ENCODE assay signal across 8 mouse cellular contexts in genomic region chr13:100616181-100617087, GRCm38 (mm10). TPM values are rescaled to one million over a fixed set of nuclear protein-coding genes. Genes with fewer than 3 reads are reported as not detected.
DNase-seq lines count a peak whose midpoint lies in the region; ATAC-seq and TF ChIP-seq lines count a peak whose summit lies in the region.

Gene Marveld2 (minus strand): TSS chr13:100616971.

- H3K4me1 ChIP-seq in CH12.LX (ENCODE audit: control insufficient read depth in 1 of 2, insufficient read depth in 2 of 2), result no peaks in the 10 kb centered on the region
- no peaks in the 10 kb centered on the region for H3K4me1 ChIP-seq in brown adipose tissue, adult 24 weeks (ENCODE audit: control insufficient read depth, insufficient read depth, insufficient read length, low read length)
- H3K4me1 ChIP-seq in forebrain, embryonic 11.5 days (replicated peaks; ENCODE audit: control insufficient read depth, insufficient read depth, low read length), result peaks cover 5% of the 10 kb centered on the region

- DNase-seq in CH12.LX (ENCODE audit: extremely low read depth), result no peak
- DNase-seq in forebrain, embryonic 11.5 days (ENCODE audit: low spot score), result peak; percentile 66
- DNase-seq in layer of hippocampus, postnatal 36 days, result peak; percentile 19 to 28
- DNase-seq in lung, postnatal 10 days, result peak; percentile 64
- peak; percentile 51 for DNase-seq in ovary, postnatal 36 days (ENCODE audit: low spot score)
- DNase-seq in thymus, postnatal 36 days, result peak; percentile 35 to 53

- peak; percentile 37; the same call in 1 of the 2 replicates for TF ChIP-seq POLR2A in CH12.LX (IDR thresholded peaks at IDR 0.05; ENCODE audit: low read depth, low read length)

- ATAC-seq in forebrain, embryonic 11.5 days (replicated peaks; ENCODE audit: low FRiP score), result peak; percentile 49
- peak; percentile 77 to 83 for ATAC-seq in hematopoietic stem cell, adult 5-6 weeks (replicated peaks in 1 of 2; ENCODE audit: insufficient read depth in 1 of 2, low FRiP score in 2 of 2, low TSS enrichment in 1 of 2, low read depth in 1 of 2, poor library complexity in 2 of 2, severe bottlenecking in 2 of 2)

- H3K36me3 ChIP-seq in CH12.LX (replicated peaks in 1 of 2; ENCODE audit: control insufficient read depth in 1 of 2, insufficient read depth in 1 of 2, low read length in 1 of 2), result peaks cover 18 to 51% of the 10 kb centered on the region in 2 experiments
- H3K36me3 ChIP-seq in forebrain, embryonic 11.5 days (ENCODE audit: control insufficient read depth, insufficient read depth, low read length), result peaks cover 2% of the 10 kb centered on the region; the same call in 1 of the 2 replicates

- H3K9ac ChIP-seq in CH12.LX (ENCODE audit: insufficient read depth, low read depth), result no peak within 1 kb of the TSS; the same call in 1 of the 2 replicates
- H3K9ac ChIP-seq in forebrain, embryonic 11.5 days (ENCODE audit: low read length), result peak within 1 kb of the TSS; percentile 66

- TF ChIP-seq RAD21 in CH12.LX (IDR thresholded peaks at IDR 0.05; ENCODE audit: low read depth, low read length), result no peak

- H3K79me2 ChIP-seq in CH12.LX (replicated peaks; ENCODE audit: control insufficient read depth, extremely low read depth, insufficient read depth, poor library complexity, severe bottlenecking), result no peaks in the 10 kb centered on the region

- peak within 1 kb of the TSS in 1 of 3 experiments; percentile 44 for H3K4me3 ChIP-seq in CH12.LX (replicated peaks in 1 of 3; ENCODE audit: low read depth in 2 of 3, low read length in 2 of 3, poor library complexity in 1 of 3)
- H3K4me3 ChIP-seq in brown adipose tissue, adult 24 weeks (ENCODE audit: insufficient read depth, low read depth, low read length), result peak within 1 kb of the TSS; percentile 60
- peak within 1 kb of the TSS; percentile 54 for H3K4me3 ChIP-seq in forebrain, embryonic 11.5 days (ENCODE audit: low read depth, low read length)

- dilution Hi-C loops in CH12.LX (cut with MboI; ENCODE audit: extremely low pct_ligation_motif_present, extremely low pct_unique_long_range_greater_than_20kb, low sequenced_read_pairs), result no loop called here

- no peak within 1 kb of the TSS; the same call in 1 of the 2 replicates for H3K4me2 ChIP-seq in CH12.LX (ENCODE audit: insufficient read depth, low read depth, poor library complexity, severe bottlenecking)
- H3K4me2 ChIP-seq in forebrain, embryonic 11.5 days (ENCODE audit: low read depth, low read length, severe bottlenecking), result peak within 1 kb of the TSS; percentile 96

- H3K27me3 ChIP-seq in CH12.LX (replicated peaks), result no peaks in the 10 kb centered on the region
- peaks cover 6% of the 10 kb centered on the region for H3K27me3 ChIP-seq in forebrain, embryonic 11.5 days (ENCODE audit: control insufficient read depth, insufficient read depth, low read length)

- no peak for TF ChIP-seq EP300 in CH12.LX (IDR thresholded peaks at IDR 0.05; ENCODE audit: low read length)

- no peak for TF ChIP-seq CTCF in CH12.LX (conservative IDR thresholded peaks at IDR 0.05 in 1 of 2, IDR thresholded peaks at IDR 0.05 in 1 of 2; ENCODE audit: low read depth in 2 of 2, low read length in 2 of 2)

- 1% methylated on average over 75 of the region's 77 CpGs for WGBS in forebrain, embryonic 11.5 days

- in situ Hi-C loops in CH12.LX (cut with MboI; ENCODE audit: low pct_ligation_motif_present, low pct_unique_long_range_greater_than_20kb, low sequenced_read_pairs), result no loop called here

- H3K9me3 ChIP-seq in CH12.LX (replicated peaks; ENCODE audit: low read length), result peaks cover 3% of the 10 kb centered on the region
- H3K9me3 ChIP-seq in forebrain, embryonic 11.5 days (ENCODE audit: control insufficient read depth, low read length), result no peaks in the 10 kb centered on the region

- no peak within 1 kb of the TSS for H3K27ac ChIP-seq in CH12.LX (ENCODE audit: insufficient read depth, low read depth)
- no peak within 1 kb of the TSS for H3K27ac ChIP-seq in brown adipose tissue, adult 24 weeks (replicated peaks; ENCODE audit: low read depth, low read length)
- H3K27ac ChIP-seq in forebrain, embryonic 11.5 days (ENCODE audit: low read depth, low read length), result no peak within 1 kb of the TSS

TF ChIP-seq in CH12.LX, 34 proteins besides CTCF, POLR2A, EP300 and RAD21:
- TF ChIP-seq E2F4 (IDR thresholded peaks at IDR 0.05; ENCODE audit: insufficient replicate concordance, low read depth, low read length) (no peak), KAT2A (IDR thresholded peaks at IDR 0.05; ENCODE audit: insufficient replicate concordance, low read length) (no peak), POLR2AphosphoS2 (IDR thresholded peaks at IDR 0.05; ENCODE audit: low read depth, low read length) (no peak), SMC3 (IDR thresholded peaks at IDR 0.05; ENCODE audit: low read depth, low read length) (no peak), PAX5 (IDR thresholded peaks at IDR 0.05; ENCODE audit: low read length) (no peak), NRF1 (IDR thresholded peaks at IDR 0.05; ENCODE audit: low read depth, low read length) (no peak), MAZ (IDR thresholded peaks at IDR 0.05; ENCODE audit: low read depth, low read length) (no peak), CHD2 (IDR thresholded peaks at IDR 0.05; ENCODE audit: low read length) (no peak), NELFE (IDR thresholded peaks at IDR 0.05; ENCODE audit: low read depth, low read length) (no peak), CHD1 (IDR thresholded peaks at IDR 0.05; ENCODE audit: low read depth, low read length) (no peak), SIN3A (IDR thresholded peaks at IDR 0.05; ENCODE audit: low read length) (no peak), RCOR1 (conservative IDR thresholded peaks at IDR 0.05; ENCODE audit: low read depth, low read length) (no peak), ZC3H11A (IDR thresholded peaks at IDR 0.05; ENCODE audit: low read depth, low read length) (no peak), ZMIZ1 (IDR thresholded peaks at IDR 0.05; ENCODE audit: low read depth, low read length) (no peak), MAFK (IDR thresholded peaks at IDR 0.05; ENCODE audit: insufficient replicate concordance, low read length) (no peak), ETS1 (conservative IDR thresholded peaks at IDR 0.05; ENCODE audit: low read depth, low read length) (no peak)

RNA-seq across cellular contexts. Expression of gene Marveld2, which starts in this region (rescaled TPM):
- total RNA-seq in CH12.LX (2012; rRNA removed), result 1.9 and 2.1 TPM in 2 replicates
- 0.13 TPM in 1 of 2 replicates, not detected in the other for total RNA-seq in CH12.LX (2014; rRNA removed)
- polyA plus RNA-seq in CH12.LX (2012; ENCODE audit: insufficient read length, low read depth), result 0.12 and 0.27 TPM in 2 replicates
- polyA plus RNA-seq in brown adipose tissue, adult 24 weeks (2012; ENCODE audit: insufficient read depth, insufficient read length, missing spikeins), result 0.36 TPM in 1 of 2 replicates, not detected in the other
- 2.7 and 4.1 TPM in 2 replicates for polyA plus RNA-seq in forebrain, embryonic 11.5 days (2014; fragmentation: Nextera tagmentation; extraction: Ambion mirVana)
- 3.9 and 5.7 TPM in 2 replicates for total RNA-seq in hematopoietic stem cell, adult 5-6 weeks (2017)
- total RNA-seq in layer of hippocampus, postnatal 36 days (2021), result 1 to 10 TPM; 1.0 to 1.2 TPM
